Mouse (Mus musculus) kidney, embryonic 16.5 days (tissue): ENCODE results near the gene Gtpbp4. TPM values are rescaled to one million over a fixed set of nuclear protein-coding genes. Genes with fewer than 3 reads are reported as not detected.
A peak's percentile ranks its signal among the peaks of the same experiment; 100 is the strongest.
"Not testable (repeated sequence)": the region's sequence is repeated elsewhere in the genome, so short reads cannot be mapped to it uniquely, and the experiment has no call there.

Experiments used
- ATAC-seq: fragments of 200-750 bp; cut with Nextera tagmentation; 2 replicates; pipeline ENCODE4 v1.8.0; 2017; ENCODE audit warnings: moderate TSS enrichment; ENCODE audit not compliant: low FRiP score, low TSS enrichment
- H3K27ac ChIP-seq: fragments of 300-500 bp; sonication (generic); 2 replicates; pipeline ENCODE4 v1.5.1; 2014; ENCODE audit warnings: low read length
- H3K27me3 ChIP-seq: fragments of 300-500 bp; sonication (generic); 2 replicates; pipeline ENCODE4 v1.6.1; 2014; ENCODE audit warnings: low read length, control low read depth, mixed read lengths; ENCODE audit not compliant: insufficient read depth
- H3K36me3 ChIP-seq: fragments of 300-500 bp; sonication (generic); 2 replicates; pipeline ENCODE4 v1.6.1; 2014; ENCODE audit warnings: low read length, control low read depth, mixed read lengths; ENCODE audit not compliant: insufficient read depth
- H3K4me1 ChIP-seq: fragments of 300-500 bp; sonication (generic); 2 replicates; pipeline ENCODE4 v1.6.1; 2014; ENCODE audit warnings: low read length, control low read depth, mixed read lengths; ENCODE audit not compliant: insufficient read depth
- H3K4me2 ChIP-seq: fragments of 300-500 bp; sonication (generic); replicated peaks from 2 replicates; pipeline ENCODE4 v1.6.1; 2014; ENCODE audit warnings: low read depth, low read length
- H3K4me3 ChIP-seq: fragments of 300-500 bp; sonication (generic); 2 replicates; pipeline ENCODE4 v1.5.1; 2014; ENCODE audit warnings: mild to moderate bottlenecking, low read length
- H3K9ac ChIP-seq: fragments of 300-500 bp; sonication (generic); replicated peaks from 2 replicates; pipeline ENCODE4 v1.6.1; 2014; ENCODE audit warnings: low read length
- H3K9me3 ChIP-seq: fragments of 300-500 bp; sonication (generic); 2 replicates; pipeline ENCODE4 v1.6.1; 2016; ENCODE audit warnings: low read length, control low read depth
- WGBS: fragments of 180-500 bp; shearing (Covaris S2); extraction: QIAGEN DNeasy Blood & Tissue Kit; methylation state at CpG from one replicate; pipeline ENCODE4 v1.1.7; 2014; 5-methylcytosine and 5-hydroxymethylcytosine counted together
- polyA plus RNA-seq: library from polyadenylated mRNA; unstranded; fragments of >200 nt; fragmentation: Nextera tagmentation; extraction: Ambion mirVana; gene quantifications from 2 replicates; pipeline ENCODE4 v1.2.1, GENCODE M21; 2015

The Gtpbp4 gene
- polyA plus RNA-seq, 1 experiment from 2014 or later: 82.6 TPM

DNA sequence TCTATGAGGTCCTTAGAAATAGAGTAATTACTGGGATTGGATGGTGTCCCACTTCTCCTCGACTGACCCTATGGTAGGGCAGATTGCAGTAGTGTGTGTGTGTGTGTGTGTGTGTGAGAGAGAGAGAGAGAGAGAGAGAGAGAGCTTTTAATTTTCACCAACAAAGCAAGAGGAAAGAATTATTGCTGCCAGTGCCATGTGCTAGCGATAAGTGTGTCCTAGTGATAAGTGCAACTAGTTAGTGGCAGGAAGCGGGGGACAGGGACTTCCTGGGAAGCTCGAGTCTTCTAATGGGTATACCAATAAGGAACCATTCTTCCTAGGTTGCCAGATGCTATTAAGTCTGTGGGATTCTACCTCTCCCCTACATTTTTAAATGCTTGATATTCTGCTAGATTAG is 23.8 kb upstream of the Gtpbp4 start:
- no peak overlapping the region for H3K27ac ChIP-seq
- H3K4me2 ChIP-seq: no peak overlapping the region
- H3K9me3 ChIP-seq: no peaks in the 10 kb centered on the region
- no peaks in the 10 kb centered on the region for H3K27me3 ChIP-seq
- no peaks in the 10 kb centered on the region for H3K4me1 ChIP-seq
- H3K4me3 ChIP-seq: no peak overlapping the region
- no peak for ATAC-seq
- no peaks in the 10 kb centered on the region for H3K36me3 ChIP-seq
- H3K9ac ChIP-seq: no peak overlapping the region
- 78% methylated on average over 4 of the region's 4 CpGs for WGBS

DNA sequence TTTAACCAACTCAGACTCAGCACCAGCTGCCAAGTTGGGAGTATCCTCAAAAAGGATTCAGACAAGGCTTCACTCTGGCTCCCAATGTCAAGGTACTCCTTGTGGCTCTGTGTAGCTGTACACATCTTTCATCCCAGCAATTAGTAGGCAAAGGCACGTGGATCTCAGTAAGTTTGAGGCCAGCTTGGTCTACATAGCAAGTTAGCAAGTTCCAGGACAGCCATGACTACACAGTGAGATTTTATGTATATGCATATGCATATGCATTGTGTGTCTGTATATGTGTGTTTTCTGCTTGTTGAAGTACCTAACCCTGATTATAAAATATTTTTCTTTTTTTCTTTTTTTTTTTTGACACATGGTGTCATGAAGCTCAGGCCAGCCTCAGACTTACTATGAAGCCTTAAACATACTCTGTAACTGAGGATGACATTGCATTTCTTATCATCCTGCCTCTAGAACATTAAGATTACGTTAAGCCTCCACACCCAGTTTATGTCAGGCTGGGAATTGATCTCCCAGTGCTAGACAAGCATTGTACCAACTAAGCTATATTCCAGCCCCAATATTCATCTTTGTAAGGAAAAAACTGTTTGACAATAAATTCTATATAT is 23.2 kb upstream of the Gtpbp4 start:
- no peak for ATAC-seq
- no peaks in the 10 kb centered on the region for H3K27me3 ChIP-seq
- no peaks in the 10 kb centered on the region for H3K9me3 ChIP-seq
- H3K9ac ChIP-seq: no peak overlapping the region
- no peak overlapping the region for H3K4me2 ChIP-seq
- H3K4me1 ChIP-seq: no peaks in the 10 kb centered on the region
- H3K27ac ChIP-seq: no peak overlapping the region
- H3K36me3 ChIP-seq: no peaks in the 10 kb centered on the region
- 73% methylated on average over 2 of the region's 2 CpGs for WGBS
- H3K4me3 ChIP-seq: no peak overlapping the region

DNA sequence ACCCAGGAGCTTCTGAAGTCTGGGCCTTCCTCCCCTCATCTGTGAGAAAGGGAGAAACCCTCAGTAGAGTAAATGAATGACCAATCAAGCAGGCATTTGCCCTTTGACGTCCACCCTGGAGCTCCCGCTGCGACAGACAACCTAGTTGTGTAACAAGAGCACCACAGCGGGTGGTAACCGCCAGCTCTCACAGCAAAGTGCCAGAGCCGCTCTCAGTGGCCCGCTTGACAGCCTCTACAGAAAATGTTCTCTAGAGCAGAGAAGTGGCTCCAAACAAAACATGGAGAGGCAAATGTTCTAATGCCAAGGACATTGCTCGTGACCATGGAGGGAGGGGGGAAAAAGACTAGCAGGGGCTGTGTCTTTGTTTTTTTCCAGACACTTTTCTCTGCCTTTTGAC is 21.3 kb upstream of the Gtpbp4 start:
- Histone ChIP-seq H3K27ac (no peak overlapping the region), H3K4me1 (no peaks in the 10 kb centered on the region), H3K36me3 (no peaks in the 10 kb centered on the region), H3K9ac (no peak overlapping the region), H3K27me3 (no peaks in the 10 kb centered on the region), H3K4me3 (no peak overlapping the region), H3K4me2 (no peak overlapping the region), H3K9me3 (no peaks in the 10 kb centered on the region)
- 18% methylated on average over 8 of the region's 8 CpGs for WGBS
- no peak for ATAC-seq

DNA sequence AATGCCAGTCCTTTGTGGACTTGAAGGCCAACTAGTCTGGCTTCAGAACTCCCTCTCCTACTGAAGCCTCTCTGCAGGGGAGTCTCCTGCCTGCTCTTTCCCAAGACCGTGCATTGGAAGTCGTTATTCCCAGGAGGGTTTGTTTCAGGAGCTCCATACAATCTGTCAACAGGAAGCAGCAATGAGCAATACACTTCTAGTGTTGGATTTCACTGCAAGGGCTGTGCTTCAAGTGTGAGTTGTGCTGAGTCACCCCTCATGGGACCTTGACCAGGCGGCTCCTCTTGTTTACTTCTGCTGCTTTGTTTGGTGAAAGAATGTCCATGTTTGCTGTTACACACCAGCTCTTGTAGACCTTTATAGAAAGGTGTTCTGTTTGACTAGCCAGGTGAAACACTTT is 18.5 kb upstream of the Gtpbp4 start:
- no peaks in the 10 kb centered on the region for H3K9me3 ChIP-seq
- H3K4me3 ChIP-seq: no peak overlapping the region
- H3K9ac ChIP-seq: no peak overlapping the region
- no peaks in the 10 kb centered on the region for H3K36me3 ChIP-seq
- H3K4me2 ChIP-seq: no peak overlapping the region
- ATAC-seq: no peak
- WGBS: 15% methylated on average over 3 of the region's 3 CpGs
- H3K27me3 ChIP-seq: no peaks in the 10 kb centered on the region
- H3K27ac ChIP-seq: no peak overlapping the region
- no peaks in the 10 kb centered on the region for H3K4me1 ChIP-seq

DNA sequence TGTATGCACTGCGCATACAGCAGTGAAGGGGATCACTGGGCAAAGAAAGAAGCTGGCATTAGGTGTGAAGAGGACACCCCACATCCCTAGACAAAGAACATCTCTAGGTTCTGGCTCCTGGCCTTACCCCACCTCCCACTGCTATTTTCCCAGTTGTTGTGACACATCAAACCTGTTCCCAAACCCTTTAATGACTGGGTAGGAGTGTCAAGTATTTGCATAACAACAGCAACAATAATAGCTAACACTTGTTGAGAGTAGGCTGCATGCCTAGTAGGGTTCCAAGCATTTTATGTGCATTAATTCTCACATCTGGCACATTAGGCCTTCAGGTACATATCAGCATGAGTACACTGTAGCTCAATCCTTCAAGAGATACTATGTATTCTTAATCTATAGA is 17.6 kb upstream of the Gtpbp4 start:
- Histone ChIP-seq H3K9me3 (no peaks in the 10 kb centered on the region), H3K27ac (no peak overlapping the region), H3K4me1 (no peaks in the 10 kb centered on the region), H3K9ac (no peak overlapping the region), H3K36me3 (no peaks in the 10 kb centered on the region), H3K27me3 (no peaks in the 10 kb centered on the region), H3K4me3 (no peak overlapping the region), H3K4me2 (no peak overlapping the region)
- WGBS: 67% methylated on average over 1 of the region's 1 CpGs
- ATAC-seq: no peak

DNA sequence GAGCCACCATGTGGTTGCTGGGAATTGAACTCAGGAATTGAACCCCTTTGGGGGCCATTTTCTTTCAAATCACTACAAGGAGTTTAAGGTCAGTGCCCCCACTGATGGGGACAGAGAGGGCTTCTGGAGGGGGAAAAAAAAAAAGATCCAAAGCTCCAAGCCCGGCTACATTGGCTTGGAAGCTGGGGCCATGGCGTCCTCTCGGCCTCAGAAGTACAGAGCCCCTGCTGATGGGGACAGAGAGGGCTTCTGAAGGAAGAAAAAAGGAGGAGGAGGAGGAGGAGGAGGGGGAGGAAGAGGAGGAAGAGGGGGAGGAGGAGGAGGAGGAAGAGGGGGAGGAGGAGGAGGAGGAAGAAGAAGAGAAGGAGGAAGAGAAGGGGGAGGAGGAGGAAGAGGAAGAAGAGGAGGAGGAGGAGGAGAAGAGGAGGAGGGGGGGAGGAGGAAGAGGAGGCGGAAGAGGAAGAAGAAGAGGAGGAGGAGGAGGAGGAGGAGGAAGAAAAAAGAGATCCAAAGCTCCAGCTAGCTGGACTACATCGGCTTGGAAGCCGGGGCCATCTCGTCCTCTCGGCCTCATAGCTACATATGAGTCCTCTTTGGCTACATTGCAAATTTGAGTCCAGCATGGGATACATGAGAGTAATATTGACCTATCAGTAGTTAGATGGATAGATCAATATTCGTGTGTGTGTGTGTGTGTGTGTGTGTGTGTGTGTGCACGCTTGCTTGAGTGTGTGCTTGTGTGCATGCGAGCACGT is 15.9 kb upstream of the Gtpbp4 start:
- H3K4me1 ChIP-seq: no peaks in the 10 kb centered on the region
- H3K4me3 ChIP-seq: no peak overlapping the region
- no peaks in the 10 kb centered on the region for H3K36me3 ChIP-seq
- H3K27ac ChIP-seq: no peak overlapping the region
- no peak overlapping the region for H3K9ac ChIP-seq
- WGBS: 62% methylated on average over 12 of the region's 12 CpGs
- peak; percentile 85 for ATAC-seq
- no peaks in the 10 kb centered on the region for H3K27me3 ChIP-seq
- no peaks in the 10 kb centered on the region for H3K9me3 ChIP-seq
- no peak overlapping the region for H3K4me2 ChIP-seq

DNA sequence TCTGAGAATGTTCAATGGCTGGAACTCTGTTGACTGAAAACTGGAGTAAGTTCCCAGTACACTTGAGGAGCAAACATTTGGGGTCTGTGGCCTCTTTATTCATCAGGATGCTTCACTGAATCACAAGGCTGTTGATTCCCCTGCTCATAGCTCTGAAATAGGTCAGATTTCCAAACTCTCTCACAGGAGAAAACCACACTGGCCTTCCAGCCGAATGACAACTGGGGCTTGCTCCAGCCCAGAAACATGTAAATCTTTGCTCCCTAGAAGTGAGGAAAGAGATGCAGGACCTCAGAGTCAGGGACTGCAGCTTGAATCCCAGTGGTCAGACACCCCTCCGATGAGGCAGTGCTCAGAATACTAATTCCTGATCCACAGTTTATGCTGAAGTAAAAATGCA is 7.4 kb upstream of the Gtpbp4 start:
- ATAC-seq: no peak
- no peak overlapping the region for H3K4me2 ChIP-seq
- no peaks in the 10 kb centered on the region for H3K27me3 ChIP-seq
- no peaks in the 10 kb centered on the region for H3K4me1 ChIP-seq
- no peak overlapping the region for H3K27ac ChIP-seq
- H3K36me3 ChIP-seq: no peaks in the 10 kb centered on the region
- 80% methylated on average over 2 of the region's 2 CpGs for WGBS
- no peaks in the 10 kb centered on the region for H3K9me3 ChIP-seq
- no peak overlapping the region for H3K4me3 ChIP-seq
- H3K9ac ChIP-seq: no peak overlapping the region

DNA sequence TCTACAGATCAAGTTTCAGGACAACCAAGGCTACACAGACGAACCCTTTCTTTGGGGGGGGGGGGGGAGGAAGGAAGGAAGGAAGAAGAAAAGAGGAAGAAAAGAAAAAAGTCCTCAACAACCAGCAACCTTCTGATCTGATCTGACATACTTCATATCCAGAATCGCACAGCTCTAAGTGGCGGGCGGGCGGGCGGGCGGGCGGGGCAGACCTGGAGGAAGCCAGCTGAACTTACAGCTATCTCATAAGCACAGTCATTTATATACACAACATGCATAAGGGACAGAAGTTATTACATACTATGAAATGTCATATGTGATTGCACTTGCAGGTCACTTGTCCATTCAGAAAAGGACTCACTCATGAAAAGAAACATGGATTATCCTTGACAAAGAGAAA is 3.6 kb upstream of the Gtpbp4 start:
- no peak overlapping the region for H3K4me2 ChIP-seq
- WGBS: 79% methylated on average over 8 of the region's 8 CpGs
- ATAC-seq: no peak
- H3K9me3 ChIP-seq: no peaks in the 10 kb centered on the region
- H3K4me1 ChIP-seq: peaks cover 7% of the 10 kb centered on the region
- H3K27ac ChIP-seq: no peak overlapping the region
- no peak overlapping the region for H3K9ac ChIP-seq
- H3K36me3 ChIP-seq: no peaks in the 10 kb centered on the region
- no peak overlapping the region for H3K4me3 ChIP-seq
- no peaks in the 10 kb centered on the region for H3K27me3 ChIP-seq

DNA sequence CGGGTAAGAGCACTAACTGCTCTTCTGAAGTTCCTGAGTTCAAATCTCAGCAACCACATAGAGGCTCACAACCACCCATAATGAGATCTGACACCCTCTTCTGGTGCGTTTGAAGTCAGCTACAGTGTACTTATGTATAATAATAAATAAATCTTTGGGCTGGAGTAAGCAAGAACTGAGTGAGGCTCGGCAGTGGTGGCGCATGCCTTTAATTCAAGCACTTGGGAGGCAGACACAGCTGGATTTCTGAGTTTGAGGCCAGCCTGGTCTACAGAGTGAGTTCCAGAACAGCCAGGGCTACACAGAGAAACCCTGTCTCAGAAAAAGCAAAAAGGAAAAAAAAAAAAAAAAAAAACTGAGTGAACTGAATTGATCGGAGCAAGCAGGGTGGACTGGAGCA is 1.3 kb upstream of the Gtpbp4 start:
- H3K4me3 ChIP-seq, H3K9ac ChIP-seq, H3K4me1 ChIP-seq, H3K27me3 ChIP-seq, H3K36me3 ChIP-seq, H3K9me3 ChIP-seq, H3K4me2 ChIP-seq, ATAC-seq, H3K27ac ChIP-seq: not testable (repeated sequence)
- 81% methylated on average over 5 of the region's 5 CpGs for WGBS

DNA sequence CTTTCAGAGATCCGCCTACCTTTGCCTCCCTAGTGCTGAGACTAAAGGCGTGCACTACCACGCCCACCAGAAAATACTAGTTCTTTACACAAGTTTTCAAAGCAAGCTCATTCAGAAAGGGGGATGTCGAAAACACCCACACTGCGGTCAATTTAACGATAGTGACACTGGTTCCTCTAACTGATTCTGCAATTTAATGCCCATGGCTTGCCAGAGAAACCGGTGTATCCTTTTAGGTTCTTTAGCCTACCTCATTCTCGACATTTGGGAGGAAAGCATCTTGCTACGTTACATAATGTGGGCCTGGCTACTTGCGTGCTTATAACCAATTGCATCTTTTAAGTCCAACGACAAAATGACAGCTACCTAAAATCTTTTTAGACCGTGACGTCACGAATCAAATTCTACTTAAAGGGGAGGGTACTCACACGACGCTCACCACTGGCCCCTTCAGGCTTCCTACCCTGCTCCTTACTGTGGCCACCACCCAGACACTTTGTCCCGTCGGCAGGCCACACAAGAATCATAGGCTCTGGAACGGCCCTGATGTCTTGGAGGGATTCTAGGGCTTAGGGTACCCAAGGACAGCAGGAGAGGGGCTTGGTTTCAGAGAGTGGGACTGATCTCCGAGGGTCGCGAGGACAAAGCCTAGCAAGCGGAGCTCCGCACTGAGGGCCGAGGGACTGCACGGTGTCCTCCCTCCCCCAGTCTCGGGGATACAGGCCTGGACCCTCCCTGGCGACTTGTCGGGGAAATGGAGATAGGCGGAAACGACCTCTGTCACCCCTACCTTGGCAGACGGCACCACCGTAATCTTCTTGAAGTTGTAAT is 509 bp downstream of the Gtpbp4 start:
- H3K4me3 ChIP-seq: peak overlapping the region; percentile 89
- peak overlapping the region; percentile 84 for H3K9ac ChIP-seq
- H3K4me2 ChIP-seq: peak overlapping the region; percentile 74
- peaks cover 8% of the 10 kb centered on the region for H3K4me1 ChIP-seq
- H3K27ac ChIP-seq: peak overlapping the region; percentile 34
- 2% methylated on average over 33 of the region's 33 CpGs for WGBS
- ATAC-seq: peak; percentile 58
- H3K9me3 ChIP-seq: no peaks in the 10 kb centered on the region
- H3K36me3 ChIP-seq: peaks cover 9% of the 10 kb centered on the region
- no peaks in the 10 kb centered on the region for H3K27me3 ChIP-seq
